Mouse (Mus musculus): ENCODE results near the gene Pitpnc1.

Gene Pitpnc1

DNA sequence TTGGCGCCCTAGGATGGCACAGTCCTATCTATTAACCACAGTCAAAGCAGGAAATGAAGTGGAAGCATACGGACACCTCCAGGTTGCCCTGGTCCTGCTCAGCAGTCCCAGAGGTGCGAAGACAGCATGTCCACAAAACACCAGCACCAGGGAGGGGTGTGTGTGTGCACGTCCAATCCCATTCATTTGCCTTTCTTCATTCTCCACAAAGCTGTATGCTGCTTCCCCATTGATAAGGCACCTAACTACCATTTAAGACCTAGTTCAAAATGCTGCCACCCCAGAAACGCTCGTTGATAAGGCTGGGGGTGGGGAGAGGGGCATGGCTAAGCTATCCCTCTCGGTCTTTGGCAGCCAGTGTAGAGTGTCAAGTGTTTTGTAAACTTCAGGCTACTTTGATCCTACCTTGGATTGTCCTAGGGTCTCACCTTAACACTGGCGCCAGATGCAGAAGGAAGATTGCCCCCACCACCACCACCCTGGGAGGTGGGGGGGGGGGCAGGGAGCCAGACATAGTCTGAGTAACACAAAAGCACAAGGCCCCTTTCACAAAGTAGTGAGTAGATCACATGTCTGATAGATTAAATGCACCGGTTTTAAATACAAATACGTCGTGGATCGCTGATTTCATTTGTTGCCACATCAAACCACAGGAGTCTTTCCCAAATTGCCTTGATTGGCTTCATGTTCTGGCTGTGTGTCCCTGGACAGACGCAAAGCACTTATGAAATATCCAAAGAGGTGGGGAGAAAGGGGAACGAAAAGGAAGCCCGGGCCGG is 2.1 kb downstream of the Pitpnc1 start:
- DNase-seq (ENCODE audit: extremely low spot score, low read depth, low spot score): no peak

DNA sequence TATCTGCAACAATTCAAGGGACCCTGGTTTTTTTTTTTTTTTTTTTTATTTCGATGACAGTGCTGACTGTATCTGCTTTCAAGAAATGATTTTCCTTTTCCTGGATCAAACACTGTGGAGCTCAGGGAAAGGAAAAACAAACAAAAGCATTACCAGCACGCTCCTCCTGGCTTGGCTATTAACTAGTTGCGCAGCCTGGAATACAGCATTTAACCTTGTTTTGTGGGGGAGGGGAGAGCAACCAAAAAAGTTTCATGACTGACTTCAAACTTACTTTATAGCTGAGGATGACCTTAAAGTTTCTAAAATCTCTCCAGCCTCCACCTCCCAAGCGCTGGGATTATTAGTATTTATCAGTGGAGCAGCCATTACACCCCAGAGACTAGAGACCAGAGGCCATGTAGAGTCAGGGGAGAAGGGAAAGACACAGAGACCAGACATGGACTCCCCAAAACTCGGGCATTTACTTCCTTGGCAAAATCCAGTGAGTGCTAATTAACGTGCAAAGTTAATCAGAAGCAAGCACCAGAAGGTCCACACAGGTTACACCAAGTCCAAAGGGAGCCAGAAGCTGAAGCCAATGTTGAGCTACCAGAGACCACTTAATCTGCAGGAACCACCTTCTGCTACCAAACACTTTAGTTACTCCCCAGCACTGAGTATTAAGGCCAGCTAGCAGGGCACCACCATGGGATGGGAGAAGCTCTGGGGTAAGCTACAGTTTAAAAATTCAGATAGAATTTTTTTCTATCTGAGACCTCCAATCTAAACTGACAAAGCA is 3.7 kb downstream of the Pitpnc1 start:
- DNase-seq (ENCODE audit: extremely low spot score, low read depth, low spot score): no peak

GRCm38 (mm10) chr11:107465969-107466368 is 4.5 kb downstream of the Pitpnc1 start:
- no peak for DNase-seq (ENCODE audit: extremely low spot score, low read depth, low spot score)

GRCm38 (mm10) chr11:107465041-107465440 is 5.5 kb downstream of the Pitpnc1 start:
- DNase-seq (ENCODE audit: extremely low spot score, low read depth, low spot score): no peak

DNA sequence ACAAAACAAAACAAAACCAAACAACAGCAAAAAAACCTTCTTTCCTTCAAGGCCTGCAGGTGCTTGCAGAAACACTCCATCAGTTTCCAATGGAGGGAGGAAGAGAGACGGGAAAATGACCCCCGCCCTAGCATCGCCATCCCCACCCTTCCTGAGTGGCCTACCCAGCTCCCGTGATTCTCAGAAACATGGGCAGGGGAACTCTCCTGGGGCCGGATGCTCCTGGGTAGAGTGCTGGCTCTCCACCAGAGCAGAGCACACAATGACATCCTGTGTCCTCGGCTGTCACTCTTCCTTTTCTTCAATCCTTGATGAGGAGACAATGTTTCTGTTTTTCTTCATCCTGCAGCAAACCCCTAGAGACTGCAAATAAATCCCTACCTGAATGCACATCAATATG is 6.4 kb downstream of the Pitpnc1 start:
- no peak for DNase-seq (ENCODE audit: extremely low spot score, low read depth, low spot score)

DNA sequence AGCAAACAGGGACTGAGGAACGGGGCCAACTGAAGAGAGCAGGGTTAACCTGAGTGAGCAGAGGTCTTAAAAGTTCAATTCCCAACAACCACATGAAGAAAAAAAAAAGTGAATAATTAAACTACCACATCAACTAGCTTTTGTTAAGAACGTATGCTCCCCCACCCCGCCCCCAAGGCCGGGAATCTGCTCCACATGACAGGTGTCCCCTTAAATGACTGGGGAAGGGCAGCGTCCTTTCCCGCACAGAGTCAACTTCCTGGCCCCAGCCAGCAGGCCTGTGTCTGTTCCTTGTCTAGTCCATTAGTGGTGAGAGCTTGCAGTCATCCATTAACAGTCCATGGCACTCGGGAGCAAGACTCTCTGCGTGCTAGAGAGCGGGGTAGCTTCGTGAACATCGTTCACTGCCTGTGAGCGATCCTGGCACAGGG is 7.2 kb downstream of the Pitpnc1 start:
- DNase-seq (ENCODE audit: extremely low spot score, low read depth, low spot score): no peak

- DNase-seq (ENCODE audit: extremely low spot score, low read depth, low spot score): no peak
Observed at GRCm38 (mm10) chr11:107462478-107462877, 8.0 kb downstream of the Pitpnc1 start.

DNA sequence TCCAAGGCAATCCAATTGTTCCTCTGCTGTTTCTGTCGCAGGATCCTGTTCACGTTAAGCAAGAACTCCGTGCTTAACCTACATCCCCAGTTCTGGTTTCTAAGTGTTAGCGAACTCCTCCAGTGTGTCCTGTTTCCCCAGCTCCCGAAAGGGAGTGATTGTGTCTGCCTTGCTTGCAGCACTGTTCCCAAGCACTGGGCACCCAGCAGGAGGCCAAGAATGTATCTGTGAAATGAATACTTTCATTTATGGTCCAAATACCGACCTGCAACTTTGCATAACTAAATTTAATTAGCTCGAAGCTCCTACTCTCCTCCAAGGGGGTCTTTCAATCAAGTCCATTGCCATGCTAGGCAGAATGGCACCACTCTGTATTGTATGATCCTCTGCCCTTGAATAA is 10.7 kb downstream of the Pitpnc1 start:
- DNase-seq (ENCODE audit: extremely low spot score, low read depth, low spot score): no peak

GRCm38 (mm10) chr11:107458986-107459385 is 11.5 kb downstream of the Pitpnc1 start:
- no peak for DNase-seq (ENCODE audit: extremely low spot score, low read depth, low spot score)

- DNase-seq (ENCODE audit: extremely low spot score, low read depth, low spot score): no peak
Observed at GRCm38 (mm10) chr11:107458286-107458685, 12.2 kb downstream of the Pitpnc1 start.

GRCm38 (mm10) chr11:107457282-107457681 is 13.2 kb downstream of the Pitpnc1 start:
- DNase-seq (ENCODE audit: extremely low spot score, low read depth, low spot score): no peak

DNA sequence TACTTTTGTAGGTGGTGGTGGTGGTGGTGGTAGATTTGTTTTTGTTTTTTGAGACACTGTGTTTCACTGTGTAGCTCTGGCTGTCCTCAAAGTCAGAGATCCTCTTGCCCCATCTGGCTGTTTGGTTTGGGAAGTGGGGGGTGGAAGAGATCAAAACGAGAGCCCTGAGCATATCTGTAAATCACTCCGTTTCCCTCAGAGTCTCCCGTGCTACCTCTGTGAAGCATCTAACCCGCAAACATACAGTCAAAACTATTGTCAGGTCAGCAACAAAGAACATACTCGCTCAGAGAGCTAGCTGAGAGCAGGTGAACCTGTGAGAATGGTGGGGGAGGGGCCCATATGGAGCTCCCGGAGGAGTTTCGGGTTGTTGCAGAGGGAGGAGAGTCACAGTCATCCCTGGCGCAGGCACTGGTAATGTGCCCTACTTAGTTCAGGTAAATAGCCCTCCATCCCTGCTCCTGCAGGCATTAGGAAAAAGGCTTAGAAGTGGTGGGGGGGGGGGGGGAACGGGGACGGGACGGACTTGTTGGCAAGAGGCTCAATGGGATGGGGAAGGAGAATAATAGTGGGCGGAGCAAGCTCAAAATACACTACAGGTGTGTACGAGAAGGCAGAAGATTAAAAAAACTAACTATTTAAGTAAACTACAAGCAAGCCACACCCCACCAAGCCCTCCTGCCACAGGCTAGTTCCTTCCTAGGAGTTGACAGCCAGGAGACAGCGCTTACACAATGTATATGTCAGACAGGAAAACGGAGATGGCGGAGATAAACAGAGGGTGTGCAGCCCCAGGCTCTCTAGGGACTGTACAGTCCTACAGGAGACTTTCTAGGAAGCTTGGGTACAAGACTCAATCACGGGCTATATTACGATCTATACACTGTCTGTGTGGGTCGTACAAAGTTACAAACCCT is 15.7 kb downstream of the Pitpnc1 start:
- DNase-seq (ENCODE audit: extremely low spot score, low read depth, low spot score): no peak

DNA sequence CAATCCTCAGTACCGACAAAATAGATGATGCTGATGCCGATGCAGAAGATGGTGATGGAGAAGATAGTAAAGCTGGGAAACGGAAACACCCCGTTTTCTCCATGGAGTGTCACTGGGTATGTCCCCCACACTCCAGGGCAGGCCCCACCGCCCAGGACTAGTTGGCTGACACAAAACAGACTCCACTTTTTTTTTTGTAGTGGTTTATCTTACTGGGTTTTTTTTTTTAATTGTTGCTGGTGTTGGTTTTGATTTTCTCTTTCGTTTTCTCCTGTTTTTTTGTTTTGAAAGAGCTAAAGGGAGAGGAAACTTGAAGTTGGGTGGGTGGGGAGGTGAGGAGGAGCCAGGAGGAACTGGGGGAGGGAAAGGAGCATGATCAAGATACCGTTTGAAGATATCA is 18.4 kb downstream of the Pitpnc1 start:
- DNase-seq (ENCODE audit: extremely low spot score, low read depth, low spot score): no peak

DNA sequence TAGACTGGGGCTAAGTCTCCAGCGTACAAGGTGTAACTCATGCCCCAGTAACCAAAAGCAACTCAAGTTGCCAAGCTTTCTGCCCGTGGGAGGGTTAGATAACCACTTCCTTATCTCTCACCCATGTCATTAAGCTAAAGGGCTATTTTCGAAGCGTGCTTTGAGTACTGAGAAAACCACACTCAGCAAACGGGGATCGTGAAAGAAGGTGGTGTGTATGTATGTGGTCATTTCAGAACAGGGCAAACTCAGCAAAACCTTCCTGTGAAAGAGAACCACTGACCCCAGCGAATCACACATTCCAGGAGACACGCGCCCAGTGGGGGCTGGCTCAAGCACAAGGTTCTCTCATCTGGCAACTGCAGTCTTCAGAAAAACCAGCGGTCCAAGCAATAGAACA is 19.4 kb downstream of the Pitpnc1 start:
- DNase-seq (ENCODE audit: extremely low spot score, low read depth, low spot score): no peak

DNA sequence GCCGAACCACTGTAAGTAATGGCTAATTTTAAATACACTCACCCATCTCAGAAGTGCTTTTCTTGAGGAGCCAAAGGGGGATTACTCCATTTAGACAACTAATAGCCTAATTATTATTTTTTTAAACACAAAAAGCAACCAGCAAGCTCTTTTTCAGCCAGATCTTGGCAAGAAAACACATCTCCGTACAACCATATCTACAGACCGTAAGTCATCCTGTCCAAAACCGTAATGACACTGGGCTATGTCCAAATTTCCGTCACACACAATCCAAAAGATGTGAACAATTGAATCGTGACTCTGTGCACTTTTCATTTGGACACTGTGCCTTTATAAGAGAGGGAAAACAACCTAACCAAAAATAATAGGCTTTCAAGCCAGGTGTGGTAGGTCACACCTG is 20.4 kb downstream of the Pitpnc1 start:
- no peak for DNase-seq (ENCODE audit: extremely low spot score, low read depth, low spot score)

GRCm38 (mm10) chr11:107449169-107449910 is 21.2 kb downstream of the Pitpnc1 start:
- DNase-seq (ENCODE audit: extremely low spot score, low read depth, low spot score): no peak

DNA sequence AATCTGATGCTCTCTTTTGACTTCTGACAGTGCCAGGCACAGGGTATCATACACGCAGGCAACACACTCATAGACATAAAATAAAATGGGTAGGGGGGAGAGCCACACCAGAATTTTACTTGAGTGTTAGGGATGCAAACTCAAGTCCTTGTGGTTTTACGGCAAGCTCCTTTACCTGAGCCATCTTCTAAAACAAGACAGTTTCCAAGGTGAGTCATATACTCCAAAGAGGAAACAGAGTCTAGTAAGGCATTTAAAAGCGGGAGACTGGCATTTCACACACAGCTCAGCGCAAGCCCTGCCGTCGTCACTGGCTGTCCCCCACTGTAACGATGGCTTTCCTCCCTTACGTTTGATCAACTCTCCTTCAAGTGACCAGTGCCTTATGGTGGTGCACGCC is 22.6 kb downstream of the Pitpnc1 start:
- no peak for DNase-seq (ENCODE audit: extremely low spot score, low read depth, low spot score)

DNA sequence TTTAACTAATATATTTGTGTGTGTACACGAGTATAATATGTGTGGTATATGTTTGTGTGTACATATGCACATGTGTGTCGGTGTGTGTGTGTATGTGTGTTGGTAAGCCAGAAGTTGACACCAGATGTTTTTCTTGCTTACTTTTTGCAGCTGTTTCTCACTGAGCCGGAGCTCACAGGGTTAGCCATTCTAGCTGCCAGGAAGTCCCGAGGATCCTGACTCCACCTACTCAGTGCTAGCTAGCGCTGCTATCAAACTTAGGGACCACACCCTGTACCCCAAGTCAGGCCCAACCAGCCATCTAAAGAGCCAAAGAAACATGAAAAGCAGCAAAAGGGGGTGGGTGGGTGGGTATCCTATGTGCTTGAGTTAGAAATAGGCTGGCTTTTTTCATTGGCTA is 23.1 kb downstream of the Pitpnc1 start:
- DNase-seq (ENCODE audit: extremely low spot score, low read depth, low spot score): no peak

- no peak for DNase-seq (ENCODE audit: extremely low spot score, low read depth, low spot score)
Observed at GRCm38 (mm10) chr11:107446650-107447049, 23.8 kb downstream of the Pitpnc1 start.

DNA sequence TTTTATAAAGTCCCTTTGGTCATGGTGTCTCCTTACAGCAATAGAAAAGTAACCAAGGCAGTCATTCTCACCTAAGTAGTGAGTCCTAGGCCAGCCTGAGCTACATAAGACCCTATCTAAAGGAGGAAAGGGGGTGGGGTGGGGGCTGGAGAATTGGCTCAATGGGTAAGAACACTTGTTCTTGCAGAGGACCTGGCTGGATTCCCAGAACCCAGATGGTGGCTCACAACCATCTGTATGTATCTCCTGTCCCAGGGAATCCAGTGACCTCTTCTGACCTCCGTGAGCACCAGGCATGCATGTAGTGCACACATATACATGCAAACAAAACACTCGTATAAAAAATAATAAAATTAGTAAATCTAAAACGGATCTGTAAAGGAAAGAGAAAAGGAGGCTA is 24.8 kb downstream of the Pitpnc1 start:
- DNase-seq (ENCODE audit: extremely low spot score, low read depth, low spot score): no peak

All from hindlimb bud, embryonic 11.5 days (tissue).